Mouse (Mus musculus): ENCODE data around the gene Ifnar2. TPM values are rescaled to one million over a fixed set of nuclear protein-coding genes. Genes with fewer than 3 reads are reported as not detected.
"Not testable (repeated sequence)": the region's sequence is repeated elsewhere in the genome, so short reads cannot be mapped to it uniquely, and the experiment has no call there.

Gene Ifnar2
- polyA plus RNA-seq, 1 experiment from 2014 or later = 73.4 TPM

GRCm38 (mm10) chr16:91426586-91426985 is 54.0 kb downstream of the Ifnar2 start:
- no peak for DNase-seq (ENCODE audit: low spot score)

- no peak for DNase-seq (ENCODE audit: low spot score)
Measured at GRCm38 (mm10) chr16:91427461-91427860, 54.9 kb downstream of the Ifnar2 start.

- no peak for DNase-seq (ENCODE audit: low spot score)
Measured at GRCm38 (mm10) chr16:91428259-91428865, 55.8 kb downstream of the Ifnar2 start.

GRCm38 (mm10) chr16:91432720-91433328 is 60.2 kb downstream of the Ifnar2 start:
- DNase-seq (ENCODE audit: low spot score) = no peak

GRCm38 (mm10) chr16:91433329-91433933 is 60.8 kb downstream of the Ifnar2 start:
- DNase-seq (ENCODE audit: low spot score) = peak; percentile 72

- DNase-seq (ENCODE audit: low spot score) = no peak
Measured at GRCm38 (mm10) chr16:91434119-91434518, 61.5 kb downstream of the Ifnar2 start.

- DNase-seq (ENCODE audit: low spot score) = no peak
Measured at GRCm38 (mm10) chr16:91438081-91438480, 65.5 kb downstream of the Ifnar2 start.

GRCm38 (mm10) chr16:91438599-91438998 is 66.0 kb downstream of the Ifnar2 start:
- not testable (repeated sequence) for DNase-seq (ENCODE audit: low spot score)

GRCm38 (mm10) chr16:91441366-91441765 is 68.8 kb downstream of the Ifnar2 start:
- DNase-seq (ENCODE audit: low spot score) = no peak

- DNase-seq (ENCODE audit: low spot score) = peak; percentile 16
Measured at GRCm38 (mm10) chr16:91441811-91442240, 69.2 kb downstream of the Ifnar2 start.

GRCm38 (mm10) chr16:91442446-91442845 is 69.9 kb downstream of the Ifnar2 start:
- DNase-seq (ENCODE audit: low spot score) = peak; percentile 73

- peak; percentile 81 for DNase-seq (ENCODE audit: low spot score)
Measured at GRCm38 (mm10) chr16:91443211-91443611, 70.6 kb downstream of the Ifnar2 start.

- DNase-seq (ENCODE audit: low spot score) = no peak
Measured at GRCm38 (mm10) chr16:91444847-91445246, 72.3 kb downstream of the Ifnar2 start.

- DNase-seq (ENCODE audit: low spot score) = peak; percentile 85
Measured at GRCm38 (mm10) chr16:91445566-91445965, 73.0 kb downstream of the Ifnar2 start.

- peak; percentile 21 for DNase-seq (ENCODE audit: low spot score)
Measured at GRCm38 (mm10) chr16:91446778-91447511, 74.4 kb downstream of the Ifnar2 start.

- DNase-seq (ENCODE audit: low spot score) = no peak
Measured at GRCm38 (mm10) chr16:91447512-91447900, 74.9 kb downstream of the Ifnar2 start.

- peak; percentile 78 for DNase-seq (ENCODE audit: low spot score)
Measured at GRCm38 (mm10) chr16:91448088-91448487, 75.5 kb downstream of the Ifnar2 start.

- DNase-seq (ENCODE audit: low spot score) = no peak
Measured at GRCm38 (mm10) chr16:91448895-91449294, 76.3 kb downstream of the Ifnar2 start.

- DNase-seq (ENCODE audit: low spot score) = peak; percentile 50
Measured at GRCm38 (mm10) chr16:91450137-91451064, 77.8 kb downstream of the Ifnar2 start.

GRCm38 (mm10) chr16:91451949-91452348 is 79.4 kb downstream of the Ifnar2 start:
- peak; percentile 50 for DNase-seq (ENCODE audit: low spot score)

- no peak for DNase-seq (ENCODE audit: low spot score)
Measured at GRCm38 (mm10) chr16:91452363-91452896, 79.8 kb downstream of the Ifnar2 start.

All from thymus, postnatal 0 days (tissue).